Mouse (Mus musculus) small intestine, adult 2 months (tissue): ENCODE results near the gene Slc6a20a. TPM values are rescaled to one million over a fixed set of nuclear protein-coding genes. Genes with fewer than 3 reads are reported as not detected.
A peak's percentile ranks its signal among the peaks of the same experiment; 100 is the strongest.
"Not testable (repeated sequence)": the region's sequence is repeated elsewhere in the genome, so short reads cannot be mapped to it uniquely, and the experiment has no call there.

Experiments
- H3K27ac ChIP-seq: fragments of 200-500 bp; 2 replicates; pipeline ENCODE4 v1.5.1; 2012; ENCODE audit warnings: low read depth, low read length, control low read depth, inconsistent platforms; ENCODE audit not compliant: insufficient read depth
- H3K27me3 ChIP-seq: fragments of 200-500 bp; 2 replicates; pipeline ENCODE4 v1.6.1; 2012; ENCODE audit warnings: mild to moderate bottlenecking, moderate library complexity, low read length, inconsistent platforms; ENCODE audit not compliant: control insufficient read depth, insufficient read depth
- H3K36me3 ChIP-seq: fragments of 200-500 bp; 2 replicates; pipeline ENCODE4 v1.6.1; 2012; ENCODE audit warnings: mild to moderate bottlenecking, low read length, control low read depth, inconsistent platforms; ENCODE audit not compliant: control insufficient read depth, insufficient read depth
- H3K4me1 ChIP-seq: fragments of 200-500 bp; 2 replicates; pipeline ENCODE4 v1.6.1; 2012; ENCODE audit warnings: low read length, inconsistent platforms, mixed read lengths; ENCODE audit not compliant: control insufficient read depth, insufficient read depth, insufficient read length
- H3K4me3 ChIP-seq: fragments of 200-500 bp; 2 replicates; pipeline ENCODE4 v1.5.1; 2012; ENCODE audit warnings: low read depth, mild to moderate bottlenecking, control low read depth, inconsistent platforms, low read length, moderate library complexity
- CTCF ChIP-seq: fragments of 200-500 bp; IDR thresholded peaks from 2 replicates; pipeline ENCODE4 v1.5.1; 2012; ENCODE audit warnings: low read depth, mild to moderate bottlenecking, control low read depth, inconsistent platforms, low read length, moderate library complexity, mixed read lengths; ENCODE audit not compliant: insufficient replicate concordance, insufficient read length; ENCODE audit errors: extremely low read depth
- POLR2A ChIP-seq: fragments of 200-500 bp; IDR thresholded peaks from 2 replicates; pipeline ENCODE4 v1.6.1; 2012; ENCODE audit warnings: low read depth, mild to moderate bottlenecking, control low read depth, inconsistent platforms, low read length, moderate library complexity
- WGBS: fragments of 180-500 bp; shearing (Covaris S2); methylation state at CpG from one replicate; pipeline ENCODE4 v1.1.7; 2018; 5-methylcytosine and 5-hydroxymethylcytosine counted together
- polyA plus RNA-seq: library from polyadenylated mRNA; depleted of rRNA; stranded (reverse); fragments of >200 nt; gene quantifications from 2 replicates; pipeline ENCODE4 v1.2.3, GENCODE M21; 2012

Slc6a20a gene
- polyA plus RNA-seq, 1 experiment, result 187 TPM

DNA sequence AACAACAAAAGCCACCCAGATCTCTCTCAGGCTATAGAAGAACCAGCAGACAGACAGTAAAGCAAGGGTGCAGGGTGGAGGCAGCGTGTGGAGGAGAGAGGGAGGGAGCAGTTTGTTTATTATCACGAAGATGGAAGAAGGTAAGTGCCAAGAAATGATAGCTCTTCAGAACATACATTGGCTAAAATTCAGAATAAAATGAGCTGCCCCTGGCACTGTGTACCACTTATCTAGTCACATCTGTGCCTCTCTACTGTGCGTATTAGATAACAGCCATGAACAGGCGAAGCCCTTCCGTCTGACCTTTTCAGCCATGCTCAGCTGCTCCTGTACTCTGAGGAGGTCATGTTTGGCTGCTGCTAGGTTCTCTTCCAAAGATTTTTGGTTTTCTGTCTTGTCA, 23.1 kb upstream of the Slc6a20a start:
- Histone ChIP-seq H3K27me3 (no peaks in the 10 kb centered on the region), H3K27ac (no peak overlapping the region), H3K4me1 (no peaks in the 10 kb centered on the region), H3K36me3 (peaks cover 16% of the 10 kb centered on the region), H3K4me3 (no peak overlapping the region)
- WGBS, result 87% methylated on average over 5 of the region's 5 CpGs
- TF ChIP-seq CTCF, result no peak
- TF ChIP-seq POLR2A, result no peak

- H3K27ac ChIP-seq, result no peak overlapping the region
- WGBS, result 89% methylated on average over 3 of the region's 3 CpGs
- no peaks in the 10 kb centered on the region for H3K4me1 ChIP-seq
- no peak overlapping the region for H3K4me3 ChIP-seq
- peaks cover 11% of the 10 kb centered on the region for H3K36me3 ChIP-seq
- TF ChIP-seq POLR2A (no peak), CTCF (no peak)
- no peaks in the 10 kb centered on the region for H3K27me3 ChIP-seq
These were observed 17.1 kb upstream of the Slc6a20a start for GRCm38 (mm10) chr9:123695634-123696302.

- no peaks in the 10 kb centered on the region for H3K4me1 ChIP-seq
- no peak overlapping the region for H3K27ac ChIP-seq
- 0 out of 2 replicates have a peak, but pooled peaks cover 1% of the 10 kb centered on the region for H3K36me3 ChIP-seq
- no peak for TF ChIP-seq POLR2A
- no peak for TF ChIP-seq CTCF
- WGBS, result 76% methylated on average over 1 of the region's 1 CpGs
- no peaks in the 10 kb centered on the region for H3K27me3 ChIP-seq
- H3K4me3 ChIP-seq, result no peak overlapping the region
These were observed 9.5 kb upstream of the Slc6a20a start for GRCm38 (mm10) chr9:123688227-123688626.

- 81% methylated on average over 5 of the region's 5 CpGs for WGBS
- TF ChIP-seq CTCF (no peak), POLR2A (no peak)
- Histone ChIP-seq H3K27me3 (no peaks in the 10 kb centered on the region), H3K27ac (no peak overlapping the region), H3K4me1 (no peaks in the 10 kb centered on the region), H3K4me3 (no peak overlapping the region), H3K36me3 (no peaks in the 10 kb centered on the region)
These were observed 7.5 kb upstream of the Slc6a20a start for GRCm38 (mm10) chr9:123686206-123686605.

DNA sequence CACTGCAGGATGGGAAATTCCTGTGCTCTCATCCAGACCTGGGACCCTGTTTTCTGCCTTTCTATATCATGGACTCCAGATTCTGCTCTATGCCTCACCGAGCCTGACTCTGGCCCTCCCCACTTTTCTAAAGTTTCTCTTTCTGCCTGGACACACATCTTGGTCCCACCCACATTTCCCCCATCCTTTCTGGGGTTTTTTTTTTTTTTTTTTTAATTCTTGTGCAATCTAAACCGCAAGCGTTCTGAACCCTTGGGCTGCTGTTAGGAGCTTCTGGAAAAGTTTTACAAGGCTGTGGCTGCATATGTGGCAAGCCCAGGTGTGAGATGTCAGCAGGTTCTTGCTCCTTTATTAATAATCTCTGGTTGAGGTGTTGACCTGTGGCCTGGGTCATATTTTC, 5.0 kb upstream of the Slc6a20a start:
- Histone ChIP-seq H3K4me3 (no peak overlapping the region), H3K27me3 (no peaks in the 10 kb centered on the region), H3K36me3 (no peaks in the 10 kb centered on the region), H3K4me1 (peaks cover 3% of the 10 kb centered on the region; the same call in 1 of the 2 replicates), H3K27ac (no peak overlapping the region)
- 42% methylated on average over 3 of the region's 3 CpGs for WGBS
- TF ChIP-seq POLR2A (no peak), CTCF (no peak)

DNA sequence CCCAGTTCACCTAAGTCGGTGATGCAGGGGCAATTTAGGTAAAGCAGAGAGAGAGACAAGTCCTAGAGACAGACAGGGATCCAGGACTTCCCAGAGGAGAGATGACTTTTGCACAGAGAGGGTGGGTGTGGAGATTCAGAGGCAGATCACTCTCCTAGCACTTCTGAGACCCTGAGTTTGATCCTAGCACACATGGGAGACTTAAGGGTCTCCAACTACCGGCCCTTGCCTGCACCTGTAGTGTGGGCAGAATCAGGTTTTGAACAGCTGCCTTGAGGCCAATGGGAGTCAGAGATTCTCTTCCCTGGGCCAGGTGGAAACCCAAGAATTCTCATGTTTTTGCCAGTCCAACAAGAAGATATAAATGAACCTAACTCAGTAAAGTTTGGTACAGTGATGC, 513 bp upstream of the Slc6a20a start:
- peak overlapping the region; percentile 75; the same call in 1 of the 2 replicates for H3K4me3 ChIP-seq
- peak overlapping the region; percentile 35 for H3K27ac ChIP-seq

DNA sequence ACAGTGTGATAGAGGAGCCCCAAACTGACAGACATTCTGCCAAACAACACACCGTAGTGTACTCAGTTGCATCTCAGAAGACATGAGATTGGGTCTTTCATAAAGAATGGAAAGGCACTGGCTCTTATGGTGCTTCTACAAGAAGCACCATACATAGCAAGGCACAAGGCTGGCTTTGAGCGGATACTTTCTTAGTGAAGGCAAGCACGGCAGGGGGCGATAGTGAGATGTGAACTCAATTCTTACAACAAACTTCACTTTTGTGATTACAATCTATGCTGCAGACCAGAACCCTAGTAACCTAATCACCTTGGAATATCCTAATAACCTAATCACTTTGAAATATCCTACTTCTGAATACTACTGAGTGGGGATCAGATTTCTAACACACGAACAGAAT, 13.0 kb downstream of the Slc6a20a start:
- WGBS, result 45% methylated on average over 5 of the region's 5 CpGs
- Histone ChIP-seq H3K27ac (no peak overlapping the region), H3K27me3 (no peaks in the 10 kb centered on the region), H3K36me3 (peaks cover 24% of the 10 kb centered on the region), H3K4me1 (no peaks in the 10 kb centered on the region; the same call in 1 of the 2 replicates), H3K4me3 (no peak overlapping the region)
- no peak for TF ChIP-seq POLR2A
- TF ChIP-seq CTCF, result peak; percentile 42; the same call in 1 of the 2 replicates

More for the DNA sequence above, 513 bp upstream of the Slc6a20a start:
- H3K36me3 ChIP-seq, result peaks cover 5% of the 10 kb centered on the region
- no peaks in the 10 kb centered on the region for H3K27me3 ChIP-seq
- WGBS, result 29% methylated on average over 2 of the region's 2 CpGs
- TF ChIP-seq POLR2A, result no peak
- TF ChIP-seq CTCF, result no peak
- peaks cover 3% of the 10 kb centered on the region; the same call in 1 of the 2 replicates for H3K4me1 ChIP-seq

GRCm38 (mm10) chr9:123659986-123660676, 18.6 kb downstream of the Slc6a20a start:
- 91% methylated on average over 18 of the region's 18 CpGs for WGBS
- not testable (repeated sequence) for H3K27ac ChIP-seq, H3K4me1 ChIP-seq, H3K4me3 ChIP-seq, H3K27me3 ChIP-seq
- peaks cover 55% of the 10 kb centered on the region for H3K36me3 ChIP-seq
